Mouse (Mus musculus): ENCODE measurements around the gene Ptprh. TPM values are rescaled to one million over a fixed set of nuclear protein-coding genes. Genes with fewer than 3 reads are reported as not detected.
A peak's percentile ranks its signal among the peaks of the same experiment; 100 is the strongest.

Gene Ptprh
- under 1 TPM; 0.35 to 0.36 TPM for total RNA-seq (2021)
- long read RNA-seq, experiment 1, partial matches to known transcripts, result 1 of 2 reads
- long read RNA-seq, experiment 1, other reads (novel, unspliced or antisense), result 1 of 2 reads
- long read RNA-seq, experiment 2, partial matches to known transcripts, result 0 of 2 reads
- long read RNA-seq, experiment 2, other reads (novel, unspliced or antisense), result 2 of 2 reads

DNA sequence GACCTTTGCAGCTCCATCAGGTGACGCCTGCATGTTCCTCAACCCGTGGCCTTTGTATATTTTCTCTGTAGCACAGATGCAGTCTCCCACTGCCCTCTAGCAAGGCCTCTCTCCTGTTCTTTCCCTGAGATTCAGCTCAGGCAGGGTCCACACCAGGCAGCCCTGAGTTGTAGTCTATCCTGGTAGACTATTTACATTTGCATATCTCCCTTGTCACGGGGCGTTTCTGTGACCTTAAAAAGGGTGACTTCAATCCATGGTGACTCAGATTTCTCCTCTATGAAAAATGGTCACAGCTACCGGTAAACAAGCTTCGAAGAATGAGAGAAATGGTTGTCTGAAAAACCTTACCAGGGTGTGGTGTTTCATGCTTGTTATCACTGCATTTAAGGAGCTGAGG is at the start of gene Ptprh:
Ptprh (minus strand) TSS at position 169 of the 400 bp plus-strand sequence.
- DNase-seq (ENCODE audit: low spot score in 2 of 2), result no peak

DNA sequence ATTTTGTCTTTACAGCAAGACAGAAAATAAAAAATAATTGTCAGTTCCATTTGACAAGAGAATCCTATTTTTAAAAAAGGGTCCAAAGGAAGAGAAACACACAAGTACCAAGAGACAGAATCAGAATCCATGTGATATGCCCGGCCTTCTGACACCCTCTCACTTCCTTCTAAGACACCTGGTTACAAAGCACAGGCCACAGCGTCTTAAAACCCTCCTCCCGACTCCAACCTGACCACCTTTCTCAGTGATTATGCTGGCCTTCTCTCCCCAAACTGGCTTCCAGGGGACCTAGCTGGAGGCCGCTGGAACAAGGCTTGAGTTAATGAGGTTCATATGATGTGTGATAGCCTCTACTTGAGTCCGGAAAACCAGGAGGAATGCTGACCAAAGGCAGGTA is 49.5 kb upstream of the Ptprh start:
- DNase-seq (ENCODE audit: low spot score in 2 of 2), result no peak

DNA sequence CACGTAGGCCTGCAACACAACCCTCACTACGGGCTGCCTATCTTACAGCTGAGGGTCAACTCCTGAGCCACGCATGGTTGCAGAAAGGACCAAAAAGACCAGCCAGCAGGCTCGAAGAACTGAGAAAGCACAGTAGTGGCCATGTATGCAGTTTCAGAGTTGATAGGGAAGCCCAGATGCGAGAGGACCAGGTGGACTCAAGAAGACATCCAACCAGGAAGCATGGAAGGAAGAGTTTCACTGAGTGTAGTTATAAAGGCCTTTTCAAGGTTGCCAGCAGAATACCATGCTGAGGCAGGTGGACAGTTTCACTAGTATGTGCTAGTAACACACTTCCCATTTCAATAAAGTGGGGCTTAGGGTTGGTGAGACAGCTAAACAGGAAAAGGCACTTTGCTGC is 48.9 kb upstream of the Ptprh start:
- no peak for DNase-seq (ENCODE audit: low spot score in 2 of 2)

DNA sequence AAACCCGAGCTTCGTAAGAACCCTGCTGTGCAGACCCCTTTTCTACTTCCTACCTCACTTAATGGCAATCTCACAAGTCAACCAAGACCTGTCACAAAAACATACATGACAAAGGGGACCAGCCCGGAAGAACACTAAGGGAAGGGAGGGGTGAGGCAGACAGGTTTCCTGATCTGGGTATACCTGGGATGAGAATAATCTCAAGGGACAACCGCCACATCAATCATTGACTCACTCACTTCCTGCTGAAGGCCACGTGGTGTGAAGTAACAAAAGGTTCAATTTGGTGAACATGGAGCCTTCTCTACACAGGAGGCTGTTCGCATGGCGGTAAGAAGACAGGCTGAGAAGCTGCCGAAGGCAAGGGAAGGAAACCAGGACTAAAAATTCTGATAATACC is 47.7 kb upstream of the Ptprh start:
- no peak for DNase-seq (ENCODE audit: low spot score in 2 of 2)

DNA sequence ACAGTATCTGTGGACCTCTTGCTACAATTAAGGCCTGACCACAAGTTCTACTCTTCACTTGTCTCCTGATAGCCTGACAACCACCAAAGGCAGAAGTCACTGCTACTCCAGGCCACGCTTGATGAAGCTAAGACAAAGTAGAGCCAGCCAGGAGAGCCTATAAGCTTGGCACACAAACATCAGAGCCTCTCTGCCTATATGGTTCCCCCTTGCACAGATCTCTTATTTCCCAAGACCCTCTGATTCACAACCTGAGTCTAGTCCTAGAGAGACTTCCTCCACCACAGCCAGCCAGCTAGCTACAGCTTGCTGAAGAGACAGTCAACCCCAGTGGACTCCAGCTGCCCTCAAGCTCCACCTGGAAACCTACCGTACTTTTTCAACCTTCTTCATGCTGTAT is 44.2 kb upstream of the Ptprh start:
- DNase-seq (ENCODE audit: low spot score in 2 of 2), result no peak

DNA sequence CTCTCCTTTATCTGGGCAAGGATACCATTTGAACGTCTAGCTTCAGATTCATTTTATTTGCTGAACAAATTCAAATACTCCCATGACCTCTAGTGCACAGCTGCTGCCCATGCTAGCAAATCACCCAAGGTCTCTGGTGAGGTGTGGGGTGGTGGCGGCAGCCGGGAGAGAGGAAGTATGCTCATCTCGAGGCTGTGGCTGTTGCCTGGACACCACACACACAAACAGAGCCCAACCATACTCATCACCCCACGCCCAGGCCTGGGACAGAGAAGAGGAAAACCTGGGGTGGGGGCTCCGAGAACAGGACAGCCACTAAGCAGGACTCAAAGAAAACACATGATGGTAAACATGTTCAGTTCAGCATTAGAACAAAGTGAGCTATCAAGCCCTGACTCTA is 43.5 kb upstream of the Ptprh start:
- no peak for DNase-seq (ENCODE audit: low spot score in 2 of 2)

DNA sequence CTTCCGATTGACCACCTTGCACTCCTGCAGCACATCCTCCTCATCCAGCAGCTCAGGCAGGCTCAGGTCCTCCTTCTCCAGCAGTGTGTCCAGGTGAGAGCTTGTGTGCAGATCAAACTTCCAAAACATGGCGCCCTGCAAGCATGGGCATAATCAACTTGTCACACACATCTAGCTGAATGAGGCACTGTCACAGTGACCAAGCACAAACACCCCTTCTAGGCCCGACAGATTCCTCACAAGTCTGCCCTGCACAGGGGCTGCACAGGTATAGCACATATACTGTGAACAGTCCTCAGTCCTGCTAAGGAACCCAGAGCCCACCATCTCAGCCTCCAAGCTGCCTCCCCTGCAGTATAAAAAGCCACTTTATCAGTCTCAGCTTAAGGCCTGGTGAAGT is 43.0 kb upstream of the Ptprh start:
- no peak for DNase-seq (ENCODE audit: low spot score in 2 of 2)

DNA sequence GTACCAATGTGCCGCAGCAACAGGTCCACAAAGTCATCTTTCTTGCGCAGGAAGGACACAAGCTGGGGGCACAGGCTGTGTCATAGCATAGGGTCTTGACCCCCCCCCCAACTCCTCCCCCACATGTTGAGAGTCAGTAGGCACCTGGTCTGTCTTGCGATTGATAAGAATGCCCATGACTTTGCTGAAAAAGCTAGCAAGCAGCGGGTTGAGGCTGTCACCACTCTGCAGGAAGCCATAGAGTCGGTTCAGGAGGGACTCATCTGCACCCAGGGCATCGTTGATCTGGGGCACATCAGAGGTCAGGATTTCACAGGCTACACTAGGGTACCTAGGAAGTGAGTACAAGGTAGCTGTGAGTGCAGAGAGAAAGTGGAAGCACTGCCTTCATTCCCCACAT is 39.4 kb upstream of the Ptprh start:
- no peak for DNase-seq (ENCODE audit: low spot score in 2 of 2)

DNA sequence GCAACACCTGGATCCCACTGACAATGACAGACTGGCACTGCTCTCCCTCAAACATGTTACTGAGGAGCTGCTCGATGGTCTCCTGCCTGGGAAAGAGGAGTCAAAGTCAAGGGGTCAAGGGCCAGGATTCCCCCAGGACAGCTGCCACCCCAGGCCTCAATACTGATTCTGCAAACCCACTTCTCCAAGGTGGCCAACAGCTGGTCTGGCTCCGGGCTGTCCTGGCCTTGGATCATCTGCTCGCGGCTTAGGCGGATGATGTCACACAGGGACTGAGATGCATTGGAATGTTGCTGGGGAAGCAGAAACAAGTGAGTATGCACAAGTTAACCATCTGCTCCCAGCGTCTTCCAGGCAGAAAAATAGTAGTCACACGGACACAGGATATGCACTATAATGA is 38.1 kb upstream of the Ptprh start:
- no peak for DNase-seq (ENCODE audit: low spot score in 2 of 2)

DNA sequence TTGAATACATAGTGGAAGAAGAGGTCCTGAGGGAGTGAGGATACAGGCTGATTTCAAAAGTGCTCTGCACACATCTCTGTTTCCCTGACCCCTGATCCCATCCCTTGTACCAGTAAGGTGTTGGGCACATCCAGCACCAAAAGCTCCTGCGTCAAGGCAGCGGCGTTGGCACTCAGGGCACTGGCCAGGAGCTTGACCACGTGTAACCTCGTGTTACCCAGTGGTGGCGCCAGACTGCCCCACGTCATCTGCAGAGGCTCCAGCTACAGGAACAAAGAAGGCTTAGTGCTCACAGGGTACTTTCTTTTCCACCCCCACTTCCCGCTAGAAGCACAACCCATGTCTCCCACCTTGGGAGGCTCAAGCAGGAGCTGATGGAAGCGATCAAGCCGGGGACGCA is 37.3 kb upstream of the Ptprh start:
- peak in 1 of 2 experiments; percentile 33 for DNase-seq (ENCODE audit: low spot score in 2 of 2)

DNA sequence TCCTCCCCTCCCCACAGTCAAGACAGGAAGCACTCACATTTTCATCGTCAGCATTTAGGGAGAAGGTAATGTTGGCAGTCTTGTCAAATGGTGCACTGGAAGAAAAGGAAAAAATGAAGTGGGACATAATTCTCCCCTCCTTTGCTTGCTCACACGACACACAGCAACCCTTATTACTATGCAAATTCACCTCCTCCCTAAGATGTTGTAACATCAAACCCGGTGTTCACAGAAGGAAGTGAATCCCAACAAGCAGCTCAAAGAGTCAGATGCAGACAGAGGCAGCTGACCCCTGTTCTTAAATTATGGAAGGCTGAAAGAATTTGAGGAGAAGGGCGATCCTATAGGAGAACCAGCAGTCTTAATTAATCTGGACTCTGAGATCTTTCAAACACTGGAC is 32.3 kb upstream of the Ptprh start:
- DNase-seq (ENCODE audit: low spot score in 2 of 2), result no peak

DNA sequence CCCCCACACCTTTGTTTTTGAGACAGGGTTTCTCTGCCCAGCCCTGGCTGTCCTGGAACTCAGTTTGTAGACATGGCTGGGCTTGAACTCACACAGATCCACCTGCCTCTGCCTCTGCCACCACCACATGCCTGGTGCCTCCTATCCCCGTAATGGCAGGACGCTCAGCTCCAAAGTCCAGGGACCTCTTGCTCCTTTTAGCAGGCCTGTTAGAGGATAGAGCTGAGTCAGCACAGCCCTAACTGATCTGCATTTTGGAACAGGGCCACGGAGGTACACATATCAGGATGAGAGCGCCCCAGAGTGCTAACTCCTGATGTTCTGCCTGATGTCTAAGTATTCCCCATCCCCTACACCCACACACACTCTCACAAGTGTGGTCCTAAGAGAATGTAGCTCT is 27.2 kb upstream of the Ptprh start, which contains the start of gene Tmem86b:
Tmem86b (minus strand) TSS at position 392 of the 400 bp plus-strand sequence.
- DNase-seq (ENCODE audit: low spot score in 2 of 2), result no peak

DNA sequence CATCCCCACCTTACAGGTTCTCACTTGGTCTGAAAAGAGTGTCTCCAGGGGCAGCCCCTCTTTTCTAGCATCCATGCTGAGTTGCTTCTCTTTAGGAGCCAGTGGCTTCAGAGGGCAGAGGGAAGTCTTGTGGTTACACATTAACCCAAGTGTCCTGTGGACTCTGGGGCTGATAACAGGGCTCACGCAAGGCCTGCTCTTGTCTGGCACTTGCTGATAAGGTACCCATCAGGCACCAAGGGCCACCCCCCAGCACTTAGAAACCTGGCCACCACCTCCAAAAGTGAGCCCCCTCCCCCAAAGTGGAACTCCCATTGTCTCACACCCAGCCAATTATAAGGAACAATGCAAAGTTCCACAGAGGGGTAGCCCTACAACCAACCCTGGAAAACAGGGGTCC is 26.4 kb upstream of the Ptprh start:
- no peak for DNase-seq (ENCODE audit: low spot score in 2 of 2)

DNA sequence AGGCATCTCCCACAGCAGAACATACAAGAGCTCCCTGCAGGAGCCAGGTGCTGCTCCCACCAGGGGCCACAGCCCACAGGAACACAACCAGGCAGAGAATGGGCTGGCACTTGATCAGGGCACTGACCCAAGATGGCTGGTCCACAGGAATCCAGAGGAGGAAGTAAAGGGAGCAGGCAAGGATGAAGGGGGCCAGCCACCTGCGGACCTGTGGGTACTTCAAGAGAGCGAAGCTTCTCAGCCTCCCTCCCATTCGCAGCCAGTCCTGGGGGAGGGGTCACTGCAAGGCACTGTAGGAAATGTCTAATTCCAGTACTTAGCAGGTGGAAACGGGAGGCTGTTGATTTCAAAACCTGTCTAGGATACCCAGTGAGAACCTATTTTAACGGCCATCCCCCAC is 25.7 kb upstream of the Ptprh start:
- no peak for DNase-seq (ENCODE audit: low spot score in 2 of 2)

DNA sequence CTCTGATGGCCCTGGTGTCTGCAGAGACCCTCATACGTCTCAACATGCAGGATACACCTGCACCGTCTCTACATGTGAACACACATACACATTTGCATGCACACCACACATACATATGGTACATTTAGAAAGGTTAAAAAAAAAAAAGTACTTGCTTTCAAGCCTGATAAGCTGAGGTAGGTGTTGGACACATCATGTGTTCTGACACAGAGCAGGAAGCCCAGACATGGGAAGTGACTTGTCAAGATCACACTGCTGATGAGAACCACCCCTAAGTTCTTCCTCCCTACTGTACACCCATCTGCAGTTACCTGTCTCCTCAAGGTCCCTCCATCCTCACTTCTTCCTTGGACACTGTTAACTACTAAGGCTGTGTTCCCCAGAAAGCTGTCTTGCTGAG is 22.1 kb upstream of the Ptprh start:
- DNase-seq (ENCODE audit: low spot score in 2 of 2), result no peak

DNA sequence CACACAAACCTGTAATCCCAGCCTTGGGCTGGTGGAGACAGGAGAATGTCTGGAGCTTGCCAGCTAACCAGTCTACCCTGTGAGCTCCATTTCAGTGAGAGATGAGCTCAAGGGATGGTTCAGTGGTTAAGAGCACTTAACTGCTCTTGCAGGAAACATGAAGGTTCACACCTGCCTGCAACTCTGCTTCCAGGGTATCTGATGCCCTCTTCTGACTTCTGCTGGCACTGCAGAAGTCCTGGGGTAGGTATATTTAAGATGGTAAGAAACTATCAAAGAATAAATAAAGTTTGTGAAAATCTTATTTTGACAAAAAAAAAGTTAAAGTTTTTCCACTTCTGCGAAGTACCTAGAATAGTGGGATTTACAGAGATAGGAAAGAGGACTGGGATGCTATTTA is 20.5 kb upstream of the Ptprh start:
- no peak for DNase-seq (ENCODE audit: low spot score in 2 of 2)

DNA sequence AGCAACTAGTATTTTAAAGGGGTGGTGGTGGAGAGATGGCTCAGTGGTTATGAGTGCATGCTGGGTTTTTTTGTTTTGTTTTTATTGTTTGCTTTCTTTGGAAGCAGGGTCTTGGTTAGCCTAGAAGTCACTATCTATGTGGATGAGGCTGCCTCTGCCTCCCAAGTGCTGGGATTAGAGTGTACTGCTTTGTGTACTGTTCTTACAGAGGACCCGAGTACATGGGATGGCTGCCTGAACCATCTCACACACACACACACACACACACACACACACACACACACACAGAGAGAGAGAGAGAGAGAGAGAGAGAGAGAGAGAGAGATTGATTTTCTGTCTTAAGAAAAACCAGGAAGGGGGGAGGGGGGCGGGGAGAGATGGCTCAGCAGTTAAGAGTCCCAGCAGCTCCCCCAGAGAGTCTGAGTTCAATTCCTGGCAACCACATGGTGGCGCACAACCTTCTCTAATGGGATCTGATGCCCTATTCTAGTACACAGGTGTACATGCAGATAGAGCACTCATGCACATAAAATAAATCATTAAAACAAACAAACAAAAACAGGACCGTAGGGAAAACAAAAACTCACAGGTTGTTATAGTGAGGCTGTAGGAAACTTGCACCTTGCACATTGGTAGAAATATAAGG is 19.8 kb upstream of the Ptprh start:
- DNase-seq (ENCODE audit: low spot score in 2 of 2), result peak; percentile 29 to 40

DNA sequence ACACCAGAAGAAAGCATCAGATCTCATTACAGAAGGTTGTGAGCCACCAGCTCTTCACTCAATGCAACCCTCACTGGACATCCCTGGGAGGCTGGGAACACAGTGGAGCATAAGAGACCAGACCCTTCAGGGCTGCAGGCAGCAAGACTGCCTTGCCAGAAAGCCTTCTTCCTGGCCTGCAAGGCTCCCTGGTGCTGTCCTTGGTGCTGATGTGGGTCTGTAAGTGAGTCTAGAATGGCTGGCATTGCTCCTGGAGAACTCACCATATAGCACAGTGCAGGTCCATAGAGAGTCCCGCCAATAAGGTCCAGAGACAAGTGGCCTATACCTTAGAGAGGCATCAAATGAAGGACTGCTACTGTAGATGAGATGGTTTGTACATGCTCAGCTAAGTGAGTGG is 16.1 kb upstream of the Ptprh start:
- DNase-seq (ENCODE audit: low spot score in 2 of 2), result no peak

DNA sequence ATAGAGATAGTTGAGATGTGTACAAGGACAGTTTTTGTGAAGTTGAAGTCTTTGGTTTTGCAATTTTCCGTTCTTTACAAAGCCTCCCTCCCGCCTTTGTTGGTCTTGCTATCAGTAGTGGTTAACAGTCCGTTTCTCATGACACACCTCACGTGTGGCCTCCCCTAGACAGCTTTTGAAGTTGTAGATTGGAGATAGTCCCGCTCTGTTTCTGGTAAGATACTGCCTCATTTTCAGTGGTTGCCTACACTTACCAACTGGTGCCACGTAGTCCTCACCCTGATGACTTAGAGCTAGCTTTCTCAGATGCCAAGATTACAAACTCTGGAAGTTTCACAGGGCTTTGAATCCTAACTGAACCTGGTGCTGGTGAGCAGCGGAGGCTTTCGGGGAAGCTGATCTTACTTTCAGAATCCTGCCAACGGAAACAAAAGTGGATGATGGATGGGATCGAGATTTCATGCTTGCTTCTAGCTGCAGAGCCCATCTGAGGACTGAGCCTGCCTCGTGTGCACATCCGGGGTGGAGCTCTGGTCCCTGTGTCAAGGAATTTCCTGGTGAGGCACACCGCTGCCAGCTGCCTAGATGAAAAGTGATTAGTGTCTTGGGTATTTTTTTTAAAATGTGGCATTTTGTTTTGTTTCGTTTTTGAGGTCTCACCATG is 10.0 kb upstream of the Ptprh start:
- no peak for DNase-seq (ENCODE audit: low spot score in 2 of 2)

DNA sequence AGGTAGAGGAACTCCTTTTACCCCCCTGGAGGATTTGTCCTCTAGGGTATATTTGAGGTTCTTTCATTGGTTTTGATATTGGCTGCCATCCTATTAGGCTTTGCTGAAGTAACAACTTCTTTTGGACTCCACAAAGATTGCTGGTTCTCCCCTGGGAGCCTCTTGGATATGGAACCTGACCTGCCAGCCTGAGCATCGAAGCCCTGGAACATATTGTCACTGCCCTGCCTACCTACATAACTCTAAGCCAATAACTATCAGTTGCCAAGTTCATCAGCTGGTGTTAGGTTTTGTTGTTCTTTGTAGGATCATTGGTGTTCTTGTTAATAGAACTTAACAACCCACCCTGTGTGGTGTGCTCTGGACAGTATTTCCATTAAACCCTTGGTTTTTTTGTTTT is 9.1 kb upstream of the Ptprh start:
- no peak for DNase-seq (ENCODE audit: low spot score in 2 of 2)

DNA sequence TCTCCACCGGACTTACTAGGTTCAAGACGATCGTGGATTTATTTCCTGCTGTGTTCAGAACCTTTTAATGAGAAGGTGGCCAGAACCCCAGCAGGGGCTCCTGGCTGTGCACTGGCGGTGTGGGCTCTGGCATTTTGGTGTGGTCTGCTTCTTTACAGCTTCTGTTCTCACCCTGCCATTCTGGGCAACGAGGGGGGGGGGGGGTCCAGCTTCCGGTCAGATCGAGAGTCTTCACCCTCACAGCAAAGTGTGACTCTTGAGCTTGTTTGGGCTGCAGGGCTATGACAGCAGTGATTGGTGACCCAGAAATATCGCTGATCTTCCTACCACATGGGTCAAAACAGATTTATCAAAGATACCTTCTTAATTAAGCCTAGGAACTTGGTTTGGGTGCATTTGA is 8.5 kb upstream of the Ptprh start:
- no peak for DNase-seq (ENCODE audit: low spot score in 2 of 2)

DNA sequence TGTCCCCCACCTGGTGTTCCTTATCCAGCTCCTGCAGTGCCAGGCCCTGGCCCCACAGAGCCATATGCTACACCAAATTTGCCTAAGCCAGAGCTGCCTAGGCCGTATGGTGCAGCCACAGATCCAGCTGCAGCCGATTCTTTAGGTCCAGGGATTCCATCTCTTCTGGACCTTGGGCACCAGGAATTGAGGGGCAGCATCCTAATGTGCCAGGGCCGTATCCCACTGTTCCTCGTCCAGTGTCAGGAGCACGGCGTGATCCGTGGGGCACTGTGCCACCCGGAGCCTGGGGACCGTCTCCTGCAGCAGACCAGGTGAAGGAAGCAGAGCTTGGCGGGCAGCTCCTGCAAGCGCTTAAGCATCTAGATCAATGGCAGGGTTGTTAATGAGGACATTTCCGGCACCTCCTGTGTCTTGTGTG is 8.1 kb upstream of the Ptprh start:
- DNase-seq (ENCODE audit: low spot score in 2 of 2), result no peak

DNA sequence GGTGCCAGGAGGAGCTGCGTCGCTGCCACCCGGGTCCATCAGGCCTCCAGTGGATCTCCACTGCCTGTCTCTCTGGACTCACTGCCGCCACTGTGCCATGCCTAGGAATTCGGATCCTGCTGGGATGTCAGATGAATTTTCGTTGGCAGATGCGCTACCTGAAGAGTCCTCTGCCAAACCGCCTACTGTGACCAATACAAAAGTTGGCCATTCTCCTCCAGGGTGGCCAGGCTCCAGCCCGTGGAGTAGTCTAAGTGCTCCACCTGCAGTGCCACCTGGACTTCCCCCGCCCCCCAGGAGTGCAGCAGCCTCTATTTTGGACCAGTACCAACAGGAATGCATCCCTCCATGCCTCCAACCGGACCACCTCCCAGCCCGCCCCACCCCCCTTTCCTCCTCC is 7.7 kb upstream of the Ptprh start:
- no peak for DNase-seq (ENCODE audit: low spot score in 2 of 2)
